Mouse (Mus musculus) ES-Bruce4 (cell line): ENCODE measurements at regions not wholly inside any gene's neighbourhood (a gene's known extent, or its start where the extent isn't known, plus 50 kb on each side); places are given as distances from the start of the nearest gene placed in this dataset.

Source experiments
- CTCF ChIP-seq: IDR thresholded peaks from one replicate; pipeline ENCODE4 v1.8.1; 2011; ENCODE audit warnings: low read depth, low read length
- EP300 ChIP-seq: IDR thresholded peaks from 2 replicates; pipeline ENCODE4 v1.6.1; 2011; ENCODE audit warnings: low read depth, low read length; ENCODE audit not compliant: insufficient read depth

DNA sequence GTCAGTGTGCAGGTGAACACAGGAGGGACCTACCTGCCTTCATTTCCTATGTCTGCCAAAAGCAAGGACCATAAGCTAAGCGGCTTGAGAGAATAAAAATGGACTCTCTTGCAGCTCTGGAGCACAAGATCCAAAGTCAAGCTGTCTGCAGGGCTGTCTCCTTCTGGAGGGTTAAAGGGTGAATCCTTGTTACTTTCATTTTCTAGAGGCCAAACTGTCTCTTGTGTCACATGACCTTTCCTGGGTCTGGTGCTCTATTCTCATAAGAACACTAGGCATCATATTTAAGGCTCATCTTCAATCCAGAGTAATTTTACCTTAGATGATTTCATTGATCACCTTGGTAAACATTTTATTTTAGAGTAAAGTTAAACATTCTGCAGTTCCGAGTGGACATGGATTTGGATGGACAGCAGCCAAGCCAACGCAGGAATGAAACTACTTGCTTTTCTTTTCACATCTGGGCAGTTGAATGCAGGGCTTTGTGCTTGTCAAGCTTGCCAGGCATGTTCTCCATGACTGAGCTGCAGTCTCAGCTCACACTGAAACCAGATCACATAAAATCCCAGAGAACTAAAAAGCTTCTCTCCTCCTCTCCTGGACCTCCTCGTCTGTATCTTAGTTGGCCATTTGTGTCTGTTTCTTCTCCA, 180.8 kb downstream of the Cd83 start:
- TF ChIP-seq CTCF (no peak), EP300 (no peak)
